Mouse (Mus musculus) forebrain, embryonic 14.5 days (tissue): ENCODE results near the gene Rwdd1. TPM values are rescaled to one million over a fixed set of nuclear protein-coding genes. Genes with fewer than 3 reads are reported as not detected.
A peak's percentile ranks its signal among the peaks of the same experiment; 100 is the strongest.
"Not testable (repeated sequence)": the region's sequence is repeated elsewhere in the genome, so short reads cannot be mapped to it uniquely, and the experiment has no call there.

ENCODE experiments used
- ATAC-seq: fragments of 200-750 bp; cut with Nextera tagmentation; 2 replicates; pipeline ENCODE4 v1.8.0; 2017; ENCODE audit warnings: mild to moderate bottlenecking, moderate library complexity
- DNase-seq: peaks from one replicate; pipeline ENCODE4 v3.0.0-alpha.2; 2015; ENCODE audit warnings: low spot score
- H3K27ac ChIP-seq: fragments of 300-500 bp; sonication (generic); 2 replicates; pipeline ENCODE4 v1.5.1; 2014; ENCODE audit warnings: low read depth, mild to moderate bottlenecking, control low read depth, low read length, moderate library complexity
- H3K27me3 ChIP-seq: fragments of 300-500 bp; sonication (generic); replicated peaks from 2 replicates; pipeline ENCODE4 v1.6.1; 2014; ENCODE audit warnings: low read length, control low read depth, mixed read lengths; ENCODE audit not compliant: control insufficient read depth, insufficient read depth
- H3K36me3 ChIP-seq: fragments of 300-500 bp; sonication (generic); 2 replicates; pipeline ENCODE4 v1.6.1; 2014; ENCODE audit warnings: low read length, control low read depth; ENCODE audit not compliant: control insufficient read depth, insufficient read depth
- H3K4me1 ChIP-seq: fragments of 300-500 bp; sonication (generic); 2 replicates; pipeline ENCODE4 v1.6.1; 2014; ENCODE audit warnings: antibody characterized with exemption, low read length, control low read depth; ENCODE audit not compliant: control insufficient read depth, insufficient read depth
- H3K4me2 ChIP-seq: fragments of 300-500 bp; sonication (generic); 2 replicates; pipeline ENCODE4 v1.6.1; 2014; ENCODE audit warnings: mild to moderate bottlenecking, control low read depth, low read length
- H3K4me3 ChIP-seq: fragments of 300-500 bp; sonication (generic); 2 replicates; pipeline ENCODE4 v1.5.1; 2014; ENCODE audit warnings: low read depth, low read length, control low read depth
- H3K9ac ChIP-seq: fragments of 300-500 bp; sonication (generic); 2 replicates; pipeline ENCODE4 v1.6.1; 2014; ENCODE audit warnings: mild to moderate bottlenecking, low read length, control low read depth, moderate library complexity
- H3K9me3 ChIP-seq: fragments of 300-500 bp; sonication (generic); replicated peaks from 2 replicates; pipeline ENCODE4 v1.6.1; 2016; ENCODE audit warnings: low read length, control low read depth, mixed read lengths; ENCODE audit not compliant: control insufficient read depth
- WGBS: fragments of 180-500 bp; shearing (Covaris S2); extraction: QIAGEN DNeasy Blood & Tissue Kit; methylation state at CpG from one replicate; pipeline ENCODE4 v1.1.7; 2014; 5-methylcytosine and 5-hydroxymethylcytosine counted together
- polyA plus RNA-seq: library from polyadenylated mRNA; unstranded; fragments of >200 nt; fragmentation: Nextera tagmentation; extraction: Ambion mirVana; gene quantifications from 2 replicates; pipeline ENCODE4 v1.2.1, GENCODE M21; 2014

The Rwdd1 gene
- polyA plus RNA-seq, 1 experiment from 2014 or later: 147 TPM

DNA sequence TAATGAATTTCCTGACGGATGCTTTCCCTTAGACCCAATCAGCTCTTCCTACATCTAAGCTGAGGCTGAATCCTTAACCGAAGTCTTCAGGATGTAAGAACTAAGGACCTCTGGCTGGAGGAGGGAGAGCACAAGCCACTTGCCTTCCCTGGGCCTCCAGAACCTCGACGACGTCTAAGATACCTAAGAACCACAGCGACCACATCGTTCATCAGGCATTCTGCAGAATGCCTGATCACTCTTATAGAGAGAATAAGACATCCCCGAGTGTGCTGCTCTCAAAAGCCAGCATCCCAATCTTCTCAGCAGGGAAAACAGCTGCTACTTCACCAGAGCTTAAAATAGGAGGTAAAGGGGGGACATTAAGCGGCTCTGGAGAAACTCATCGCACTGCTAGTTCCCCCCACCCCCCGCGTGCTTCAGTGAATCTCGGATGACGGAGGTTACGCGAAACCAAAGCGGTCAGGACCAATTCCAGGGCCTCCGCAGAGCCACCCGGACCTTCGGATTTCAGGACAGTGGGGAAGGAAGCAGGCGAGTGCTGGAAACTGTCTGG is 600 bp downstream of the Rwdd1 start:
- ATAC-seq: no peak
- Histone ChIP-seq H3K36me3 (0 out of 2 replicates have a peak, but pooled peaks cover 3% of the 10 kb centered on the region), H3K9ac (peak overlapping the region; percentile 93), H3K4me2 (peak overlapping the region; percentile 88), H3K4me3 (peak overlapping the region; percentile 91), H3K9me3 (no peaks in the 10 kb centered on the region), H3K27ac (peak overlapping the region; percentile 91), H3K27me3 (no peaks in the 10 kb centered on the region), H3K4me1 (peaks cover 10% of the 10 kb centered on the region)
- under 1% methylated on average over 21 of the region's 21 CpGs for WGBS
- DNase-seq: peak; percentile 44

DNA sequence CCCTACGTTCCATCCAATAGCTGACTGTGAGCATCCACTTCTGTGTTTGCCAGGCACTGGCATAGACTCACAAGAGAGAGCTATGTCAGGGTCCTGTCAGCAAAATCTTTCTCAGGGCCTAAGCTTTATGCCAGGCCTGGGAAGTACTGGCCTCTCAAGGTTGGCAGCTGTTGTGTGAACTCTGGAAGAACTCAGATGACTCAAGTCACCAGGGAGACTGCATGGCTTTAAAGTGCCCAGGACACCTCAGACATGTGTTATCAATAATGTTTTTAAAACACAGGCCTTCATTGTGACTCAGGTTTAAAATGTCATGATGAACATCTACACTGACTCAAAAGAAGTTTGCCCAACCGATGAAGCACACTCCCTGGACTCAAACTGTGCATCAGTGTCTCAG is 6.2 kb downstream of the Rwdd1 start:
- H3K9me3 ChIP-seq: no peaks in the 10 kb centered on the region
- peaks cover 17% of the 10 kb centered on the region; the same call in 1 of the 2 replicates for H3K36me3 ChIP-seq
- H3K4me2 ChIP-seq: no peak overlapping the region
- no peaks in the 10 kb centered on the region for H3K27me3 ChIP-seq
- ATAC-seq (no peak), DNase-seq (no peak)
- no peak overlapping the region for H3K27ac ChIP-seq
- WGBS: 89% methylated on average over 2 of the region's 2 CpGs
- H3K4me1 ChIP-seq: peaks cover 5% of the 10 kb centered on the region
- no peak overlapping the region for H3K9ac ChIP-seq
- no peak overlapping the region for H3K4me3 ChIP-seq

DNA sequence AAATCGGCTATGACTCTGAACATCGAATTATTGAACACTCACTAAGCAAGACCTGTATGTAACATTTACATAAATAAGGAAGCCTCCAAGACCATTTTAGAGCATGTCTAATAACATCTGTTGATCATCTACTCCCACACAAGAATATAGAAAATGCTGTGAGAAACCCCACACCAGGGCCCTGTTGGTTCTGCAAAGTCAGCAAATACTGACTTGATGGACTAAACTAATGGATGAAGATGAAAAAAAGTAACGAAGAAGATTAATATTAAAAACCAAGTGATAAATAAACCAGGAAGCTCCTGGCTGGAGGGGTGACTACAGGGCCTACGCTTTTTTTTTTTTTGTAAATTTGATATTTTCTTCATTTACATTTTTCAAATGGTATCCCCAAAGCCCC is 6.8 kb downstream of the Rwdd1 start:
- DNase-seq: no peak
- Histone ChIP-seq H3K4me2 (no peak overlapping the region), H3K27me3 (no peaks in the 10 kb centered on the region), H3K4me1 (no peaks in the 10 kb centered on the region), H3K36me3 (peaks cover 18% of the 10 kb centered on the region; the same call in 1 of the 2 replicates), H3K9me3 (no peaks in the 10 kb centered on the region), H3K4me3 (no peak overlapping the region), H3K27ac (no peak overlapping the region), H3K9ac (no peak overlapping the region)
- 96% methylated on average over 4 of the region's 4 CpGs for WGBS
- no peak for ATAC-seq

DNA sequence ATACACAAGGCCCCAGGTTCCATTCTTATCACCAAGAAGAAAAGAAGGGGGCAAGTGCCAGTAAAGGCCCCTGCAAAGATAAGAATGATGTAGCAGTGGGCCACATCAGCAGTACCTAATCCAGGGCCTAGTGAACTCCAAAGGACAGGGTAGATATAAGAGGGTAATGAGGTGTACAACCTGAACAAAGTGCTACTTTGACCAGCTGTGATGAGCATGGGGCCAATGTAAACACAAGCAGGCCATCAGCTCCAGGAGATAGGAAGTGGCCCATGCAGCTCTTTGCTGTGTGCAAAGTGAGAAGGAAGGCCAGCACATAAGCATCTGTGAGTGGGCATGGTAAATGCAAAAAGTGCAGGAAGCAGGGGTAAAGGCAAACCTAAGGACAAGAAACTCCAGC is 21.0 kb downstream of the Rwdd1 start:
- Histone ChIP-seq H3K9ac (no peak overlapping the region), H3K27me3 (no peaks in the 10 kb centered on the region), H3K27ac (no peak overlapping the region), H3K4me3 (no peak overlapping the region), H3K4me2 (no peak overlapping the region), H3K36me3 (peaks cover 81% of the 10 kb centered on the region), H3K4me1 (no peaks in the 10 kb centered on the region), H3K9me3 (no peaks in the 10 kb centered on the region)
- DNase-seq (no peak), ATAC-seq (no peak)

DNA sequence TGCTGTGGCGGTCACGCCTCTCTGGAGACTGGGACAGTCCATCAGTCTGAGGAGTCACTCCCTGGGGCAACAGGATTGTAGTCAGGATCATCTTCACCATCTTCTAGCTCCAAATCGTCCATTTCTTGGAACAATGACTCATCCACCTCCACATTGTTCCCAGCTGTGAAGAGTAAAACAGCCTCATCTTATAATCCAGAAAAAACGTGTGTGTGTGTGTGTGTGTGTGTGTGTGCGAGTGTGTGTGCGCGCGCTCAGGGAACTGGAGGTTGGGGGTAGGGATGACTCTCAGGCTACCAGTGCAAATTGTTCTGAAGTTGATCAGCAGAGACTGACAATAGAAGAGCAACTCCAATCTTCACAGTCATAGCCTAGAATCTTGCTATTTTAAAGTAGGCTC is 22.7 kb downstream of the Rwdd1 start:
- H3K4me3 ChIP-seq, H3K9ac ChIP-seq, ATAC-seq, H3K4me1 ChIP-seq, DNase-seq, H3K4me2 ChIP-seq, H3K27ac ChIP-seq, H3K27me3 ChIP-seq, H3K9me3 ChIP-seq: not testable (repeated sequence)
- H3K36me3 ChIP-seq: peaks cover 82% of the 10 kb centered on the region
- WGBS: 88% methylated on average over 6 of the region's 8 CpGs

DNA sequence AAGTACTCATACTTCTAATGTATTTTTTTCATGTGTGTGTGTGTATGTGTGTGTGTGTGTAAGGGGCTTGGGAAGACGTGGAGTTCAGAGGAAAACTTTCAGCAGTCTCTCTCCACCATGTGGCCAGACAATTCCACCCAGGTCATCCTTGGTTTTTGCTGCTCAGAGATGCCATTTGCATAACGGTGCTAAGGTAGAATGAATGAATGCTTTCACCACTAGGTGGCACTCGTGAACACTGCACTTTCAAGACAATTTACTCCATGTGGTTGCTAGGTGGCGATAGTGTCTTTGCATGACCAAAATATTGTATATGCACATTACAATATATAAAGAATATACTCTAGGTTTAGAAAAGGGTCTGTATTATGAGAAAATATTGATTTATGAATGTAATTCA is 32.7 kb downstream of the Rwdd1 start:
- Histone ChIP-seq H3K4me2 (no peak overlapping the region), H3K36me3 (peaks cover 16% of the 10 kb centered on the region; the same call in 1 of the 2 replicates), H3K27me3 (no peaks in the 10 kb centered on the region), H3K9me3 (no peaks in the 10 kb centered on the region), H3K4me1 (no peaks in the 10 kb centered on the region), H3K4me3 (no peak overlapping the region), H3K27ac (no peak overlapping the region), H3K9ac (no peak overlapping the region)
- peak; percentile 73 for ATAC-seq
- peak; percentile 89 for DNase-seq
- WGBS: 20% methylated on average over 4 of the region's 4 CpGs

DNA sequence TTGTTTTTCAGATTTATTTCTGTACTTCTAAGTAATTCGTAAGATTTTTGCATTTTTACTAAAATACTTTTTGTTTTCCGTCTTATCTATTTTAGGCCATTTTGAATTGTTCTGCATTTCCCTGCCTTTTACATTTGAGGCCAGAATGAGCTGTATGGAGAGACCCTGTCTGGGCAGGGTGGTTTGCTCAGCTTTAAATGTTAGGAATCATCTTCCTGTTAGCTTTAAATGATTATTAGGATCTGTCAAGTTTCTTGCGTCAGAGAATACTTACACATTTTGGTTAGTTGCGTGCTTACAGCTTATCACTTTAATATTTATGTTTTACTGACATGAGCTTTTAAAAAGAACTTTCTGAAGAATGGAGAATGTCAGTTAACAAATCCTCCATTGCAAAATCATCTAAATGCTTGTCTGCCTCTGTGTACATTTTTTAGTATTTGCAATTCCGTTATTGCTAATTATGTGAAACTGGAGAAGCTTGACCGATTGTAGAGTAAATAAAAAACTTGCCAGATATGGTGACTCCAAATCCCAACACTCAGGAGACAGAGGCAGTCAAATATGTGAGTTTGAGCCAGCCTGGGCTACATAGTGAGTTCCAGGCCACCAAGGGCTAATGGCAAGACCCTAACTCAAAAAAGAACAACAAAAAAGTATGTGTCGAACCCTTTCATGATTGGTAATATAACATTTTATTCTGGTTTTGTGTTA is 44.5 kb downstream of the Rwdd1 start:
- no peak overlapping the region for H3K4me3 ChIP-seq
- no peaks in the 10 kb centered on the region for H3K36me3 ChIP-seq
- H3K9me3 ChIP-seq: no peaks in the 10 kb centered on the region
- no peak overlapping the region for H3K9ac ChIP-seq
- ATAC-seq: no peak
- no peaks in the 10 kb centered on the region for H3K4me1 ChIP-seq
- no peak overlapping the region for H3K27ac ChIP-seq
- H3K4me2 ChIP-seq: no peak overlapping the region
- no peaks in the 10 kb centered on the region for H3K27me3 ChIP-seq
- DNase-seq: no peak
- WGBS: 94% methylated on average over 7 of the region's 7 CpGs

DNA sequence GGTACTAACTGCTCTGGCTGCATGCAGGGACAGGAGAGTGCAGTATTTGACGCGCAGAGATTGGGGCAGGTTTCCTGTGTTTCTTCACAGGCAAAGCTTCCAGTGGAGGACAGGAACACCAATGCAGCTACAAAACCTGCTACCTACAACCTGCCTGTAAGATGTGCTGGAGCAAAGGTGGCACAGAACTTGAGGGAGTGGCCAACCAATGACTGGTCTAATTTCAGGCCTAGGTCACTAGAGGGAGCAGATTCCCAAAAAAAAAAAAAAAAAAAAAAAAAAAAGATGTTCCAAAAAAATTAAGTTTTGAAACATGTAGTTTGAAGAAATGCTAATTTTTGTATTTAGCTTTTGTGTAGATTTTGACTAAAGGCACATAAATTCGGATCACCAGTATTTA is 66.9 kb downstream of the Rwdd1 start:
- no peak for ATAC-seq
- Histone ChIP-seq H3K9me3 (no peaks in the 10 kb centered on the region), H3K27ac (no peak overlapping the region), H3K4me3 (no peak overlapping the region), H3K4me2 (no peak overlapping the region), H3K27me3 (no peaks in the 10 kb centered on the region), H3K36me3 (peaks cover 4% of the 10 kb centered on the region; the same call in 1 of the 2 replicates), H3K9ac (no peak overlapping the region), H3K4me1 (peaks cover 3% of the 10 kb centered on the region; the same call in 1 of the 2 replicates)
- WGBS: 82% methylated on average over 3 of the region's 3 CpGs
- no peak for DNase-seq
